Mouse (Mus musculus): ENCODE measurements at regions not wholly inside any gene's neighbourhood (a gene's known extent, or its start where the extent isn't known, plus 50 kb on each side); places are given as distances from the start of the nearest gene placed in this dataset.

DNA sequence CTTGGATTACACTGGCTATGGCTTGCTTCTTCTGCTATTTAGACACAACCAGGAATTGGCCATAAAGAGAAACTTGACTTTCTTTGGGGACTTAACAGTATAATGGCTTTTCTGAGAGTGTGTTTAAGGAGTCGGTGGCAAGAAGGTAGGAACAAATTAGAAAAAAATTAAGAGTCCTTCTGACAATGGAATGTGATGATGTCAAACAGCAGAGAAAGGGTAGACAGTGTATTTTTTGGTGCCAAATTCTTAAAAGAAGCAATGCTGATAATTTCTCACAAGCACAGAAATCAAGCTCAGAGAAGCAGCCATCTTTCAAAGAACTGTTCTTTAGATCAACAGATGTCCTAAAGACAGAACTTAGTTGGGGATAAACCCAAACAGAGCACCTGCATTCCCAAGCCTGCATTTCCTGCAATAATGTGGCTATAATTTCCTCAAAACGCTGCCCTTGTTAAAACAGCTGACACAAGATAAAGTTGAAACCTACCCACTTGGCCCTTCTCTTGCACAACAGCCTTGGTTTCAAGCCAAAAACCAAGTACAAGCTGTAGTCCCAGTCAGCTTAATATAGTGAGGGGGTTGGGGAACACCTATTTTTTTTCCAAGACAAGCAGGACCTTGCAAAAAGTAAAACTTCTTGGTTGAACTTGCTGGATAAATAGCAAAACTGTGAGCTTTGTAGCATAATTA, 164.2 kb upstream of the Ell2 start:
- no peaks in the 10 kb centered on the region for H3K27me3 ChIP-seq (ENCODE audit: control insufficient read depth, insufficient read depth, low read length)
- H3K4me3 ChIP-seq (ENCODE audit: low read depth, low read length), result no peak overlapping the region
- WGBS, result 25% methylated on average over 2 of the region's 2 CpGs
- no peak for TF ChIP-seq POLR2A (IDR thresholded peaks at IDR 0.05; ENCODE audit: low read depth, low read length)
- no peak for TF ChIP-seq CTCF (IDR thresholded peaks at IDR 0.05; ENCODE audit: extremely low read depth, insufficient read length, insufficient replicate concordance, low read depth, low read length)
- no peak overlapping the region for H3K27ac ChIP-seq (ENCODE audit: insufficient read depth, low read depth, low read length)
- H3K36me3 ChIP-seq (ENCODE audit: control insufficient read depth, insufficient read depth, low read length), result no peaks in the 10 kb centered on the region
- H3K4me1 ChIP-seq (ENCODE audit: control insufficient read depth, insufficient read depth, insufficient read length, low read length), result peaks cover 7% of the 10 kb centered on the region; the same call in 1 of the 2 replicates

DNA sequence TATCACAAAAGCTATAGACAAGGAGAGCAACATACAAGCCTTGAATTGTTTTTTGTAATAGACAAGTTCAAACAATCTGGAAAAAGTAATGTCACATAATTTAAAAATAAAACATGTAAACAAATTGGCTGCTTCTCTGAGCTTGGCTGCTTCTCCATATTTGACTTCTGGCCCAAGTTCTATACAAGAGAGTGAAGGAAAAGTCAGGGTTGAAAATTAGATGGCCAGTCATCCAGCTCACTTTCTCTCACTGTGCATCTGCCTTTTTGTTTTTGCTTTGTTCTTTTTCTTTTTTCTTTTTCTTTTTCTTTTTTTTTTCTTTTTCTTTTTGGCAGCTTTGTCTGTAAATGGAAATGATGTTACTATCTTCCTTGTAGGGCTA, 163.6 kb upstream of the Ell2 start:
- H3K4me1 ChIP-seq (ENCODE audit: control insufficient read depth, insufficient read depth, insufficient read length, low read length), result peaks cover 7% of the 10 kb centered on the region; the same call in 1 of the 2 replicates
- TF ChIP-seq POLR2A (IDR thresholded peaks at IDR 0.05; ENCODE audit: low read depth, low read length) (no peak), CTCF (IDR thresholded peaks at IDR 0.05; ENCODE audit: extremely low read depth, insufficient read length, insufficient replicate concordance, low read depth, low read length) (no peak)

DNA sequence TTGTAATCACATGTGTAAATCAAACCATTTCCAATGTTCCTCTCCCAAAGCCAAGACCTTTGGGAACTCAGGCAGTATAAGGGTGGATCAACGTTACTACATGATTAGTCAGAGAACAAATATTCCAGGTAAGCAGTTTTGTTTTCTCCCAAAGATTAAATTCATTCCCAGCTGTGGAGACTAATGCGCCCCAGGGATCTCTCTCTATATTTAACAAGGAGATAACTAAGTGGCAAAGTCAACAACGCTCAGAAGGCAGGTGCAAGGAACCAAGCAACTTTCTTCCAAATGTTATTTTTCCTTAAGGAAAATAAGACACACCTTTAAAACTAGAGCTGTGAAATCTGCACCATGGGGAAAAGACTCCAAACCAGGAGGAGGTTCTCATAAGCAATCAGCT, 163.0 kb upstream of the Ell2 start:
- H3K27me3 ChIP-seq (ENCODE audit: control insufficient read depth, insufficient read depth, low read length), result no peaks in the 10 kb centered on the region
- TF ChIP-seq POLR2A (IDR thresholded peaks at IDR 0.05; ENCODE audit: low read depth, low read length), result no peak
- TF ChIP-seq CTCF (IDR thresholded peaks at IDR 0.05; ENCODE audit: extremely low read depth, insufficient read length, insufficient replicate concordance, low read depth, low read length), result no peak
- WGBS, result 30% methylated on average over 3 of the region's 3 CpGs
- no peaks in the 10 kb centered on the region for H3K36me3 ChIP-seq (ENCODE audit: control insufficient read depth, insufficient read depth, low read length)
- H3K27ac ChIP-seq (ENCODE audit: insufficient read depth, low read depth, low read length), result no peak overlapping the region
- peaks cover 7% of the 10 kb centered on the region; the same call in 1 of the 2 replicates for H3K4me1 ChIP-seq (ENCODE audit: control insufficient read depth, insufficient read depth, insufficient read length, low read length)
- H3K4me3 ChIP-seq (ENCODE audit: low read depth, low read length), result no peak overlapping the region

More for the DNA sequence above, 163.6 kb upstream of the Ell2 start:
- Histone ChIP-seq H3K36me3 (ENCODE audit: control insufficient read depth, insufficient read depth, low read length) (no peaks in the 10 kb centered on the region), H3K27ac (ENCODE audit: insufficient read depth, low read depth, low read length) (no peak overlapping the region), H3K4me3 (ENCODE audit: low read depth, low read length) (no peak overlapping the region), H3K27me3 (ENCODE audit: control insufficient read depth, insufficient read depth, low read length) (no peaks in the 10 kb centered on the region)

DNA sequence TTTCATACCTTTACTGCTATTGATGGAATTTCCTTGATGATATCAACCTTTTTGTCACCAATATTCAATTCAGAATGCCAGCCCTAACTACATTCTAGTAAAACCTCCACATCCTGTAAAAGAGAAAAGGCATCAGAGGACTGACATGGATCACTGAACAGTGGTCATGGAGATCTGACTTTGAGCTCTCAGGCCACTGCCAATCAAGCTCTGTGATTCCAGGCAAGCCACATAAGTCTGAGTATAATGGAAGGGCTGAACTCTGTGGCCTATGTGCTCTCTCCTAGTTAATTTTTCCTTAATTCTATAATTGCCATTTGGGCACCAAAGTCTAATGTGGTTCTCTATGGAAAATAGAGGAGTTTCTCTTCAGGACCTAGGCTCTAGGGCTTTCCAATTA, 161.8 kb upstream of the Ell2 start:
- TF ChIP-seq POLR2A (IDR thresholded peaks at IDR 0.05; ENCODE audit: low read depth, low read length), result no peak
- no peak for TF ChIP-seq CTCF (IDR thresholded peaks at IDR 0.05; ENCODE audit: extremely low read depth, insufficient read length, insufficient replicate concordance, low read depth, low read length)
- Histone ChIP-seq H3K27me3 (ENCODE audit: control insufficient read depth, insufficient read depth, low read length) (no peaks in the 10 kb centered on the region), H3K4me1 (ENCODE audit: control insufficient read depth, insufficient read depth, insufficient read length, low read length) (peaks cover 7% of the 10 kb centered on the region; the same call in 1 of the 2 replicates), H3K36me3 (ENCODE audit: control insufficient read depth, insufficient read depth, low read length) (no peaks in the 10 kb centered on the region), H3K27ac (ENCODE audit: insufficient read depth, low read depth, low read length) (no peak overlapping the region), H3K4me3 (ENCODE audit: low read depth, low read length) (no peak overlapping the region)

- Histone ChIP-seq H3K4me3 (ENCODE audit: low read depth, low read length) (no peak overlapping the region), H3K27ac (ENCODE audit: insufficient read depth, low read depth, low read length) (no peak overlapping the region), H3K36me3 (ENCODE audit: control insufficient read depth, insufficient read depth, low read length) (no peaks in the 10 kb centered on the region), H3K4me1 (ENCODE audit: control insufficient read depth, insufficient read depth, insufficient read length, low read length) (no peaks in the 10 kb centered on the region), H3K27me3 (ENCODE audit: control insufficient read depth, insufficient read depth, low read length) (no peaks in the 10 kb centered on the region)
- 10% methylated on average over 3 of the region's 3 CpGs for WGBS
- no peak for TF ChIP-seq POLR2A (IDR thresholded peaks at IDR 0.05; ENCODE audit: low read depth, low read length)
- no peak for TF ChIP-seq CTCF (IDR thresholded peaks at IDR 0.05; ENCODE audit: extremely low read depth, insufficient read length, insufficient replicate concordance, low read depth, low read length)
These were observed 158.8 kb upstream of the Ell2 start for GRCm38 (mm10) chr13:75547791-75548190.

GRCm38 (mm10) chr13:75578971-75579370, 127.6 kb upstream of the Ell2 start:
- no peak for TF ChIP-seq POLR2A (IDR thresholded peaks at IDR 0.05; ENCODE audit: low read depth, low read length)
- H3K27ac ChIP-seq (ENCODE audit: insufficient read depth, low read depth, low read length), result no peak overlapping the region
- WGBS, result 68% methylated on average over 1 of the region's 1 CpGs

GRCm38 (mm10) chr13:75590836-75591235, 115.7 kb upstream of the Ell2 start:
- WGBS, result 59% methylated on average over 2 of the region's 2 CpGs
- Histone ChIP-seq H3K4me1 (ENCODE audit: control insufficient read depth, insufficient read depth, insufficient read length, low read length) (no peaks in the 10 kb centered on the region), H3K27ac (ENCODE audit: insufficient read depth, low read depth, low read length) (no peak overlapping the region), H3K27me3 (ENCODE audit: control insufficient read depth, insufficient read depth, low read length) (no peaks in the 10 kb centered on the region), H3K4me3 (ENCODE audit: low read depth, low read length) (no peak overlapping the region), H3K36me3 (ENCODE audit: control insufficient read depth, insufficient read depth, low read length) (no peaks in the 10 kb centered on the region)
- no peak for TF ChIP-seq CTCF (IDR thresholded peaks at IDR 0.05; ENCODE audit: extremely low read depth, insufficient read length, insufficient replicate concordance, low read depth, low read length)
- no peak for TF ChIP-seq POLR2A (IDR thresholded peaks at IDR 0.05; ENCODE audit: low read depth, low read length)

More at GRCm38 (mm10) chr13:75578971-75579370, 127.6 kb upstream of the Ell2 start:
- Histone ChIP-seq H3K4me1 (ENCODE audit: control insufficient read depth, insufficient read depth, insufficient read length, low read length) (no peaks in the 10 kb centered on the region), H3K4me3 (ENCODE audit: low read depth, low read length) (no peak overlapping the region), H3K27me3 (ENCODE audit: control insufficient read depth, insufficient read depth, low read length) (no peaks in the 10 kb centered on the region), H3K36me3 (ENCODE audit: control insufficient read depth, insufficient read depth, low read length) (no peaks in the 10 kb centered on the region)

Data from small intestine, adult 2 months (tissue).